Mouse (Mus musculus): ENCODE data around the gene Mdk.

Gene Mdk

GRCm38 (mm10) chr2:91932160-91932711 is at the start of gene Mdk:
TSS of gene Mdk (minus strand) at chr2:91932297.
- DNase-seq = peak in 1 of 2 experiments; percentile 19

GRCm38 (mm10) chr2:91980830-91981229 is 48.7 kb upstream of the Mdk start:
- DNase-seq = no peak

- DNase-seq = no peak
These were observed 48.1 kb upstream of the Mdk start for GRCm38 (mm10) chr2:91980245-91980644.

GRCm38 (mm10) chr2:91978547-91978946 is 46.5 kb upstream of the Mdk start:
- DNase-seq = no peak

GRCm38 (mm10) chr2:91977960-91978359 is 45.9 kb upstream of the Mdk start:
- no peak for DNase-seq

- no peak for DNase-seq
These were observed 43.8 kb upstream of the Mdk start, which contains the start of gene Dgkz for GRCm38 (mm10) chr2:91975581-91976541. TSS of gene Dgkz (minus strand) at chr2:91975864.

GRCm38 (mm10) chr2:91973416-91974135 is 41.5 kb upstream of the Mdk start:
- no peak for DNase-seq

GRCm38 (mm10) chr2:91972121-91972566 is 40.0 kb upstream of the Mdk start:
- DNase-seq = no peak

- DNase-seq = peak; percentile 76 to 84
These were observed 39.4 kb upstream of the Mdk start for GRCm38 (mm10) chr2:91971231-91972097.

- no peak for DNase-seq
These were observed 35.9 kb upstream of the Mdk start for GRCm38 (mm10) chr2:91967962-91968361.

- no peak for DNase-seq
These were observed 34.3 kb upstream of the Mdk start for GRCm38 (mm10) chr2:91966367-91966766.

GRCm38 (mm10) chr2:91965417-91965816 is 33.3 kb upstream of the Mdk start:
- no peak for DNase-seq

- DNase-seq = no peak
These were observed 32.6 kb upstream of the Mdk start for GRCm38 (mm10) chr2:91964610-91965204.

- DNase-seq = peak; percentile 96
These were observed 31.4 kb upstream of the Mdk start for GRCm38 (mm10) chr2:91963443-91963932.

GRCm38 (mm10) chr2:91962864-91963401 is 30.8 kb upstream of the Mdk start:
- peak; percentile 46 to 54 for DNase-seq

- DNase-seq = peak in 1 of 2 experiments; percentile 43
These were observed 30.0 kb upstream of the Mdk start for GRCm38 (mm10) chr2:91961901-91962761.

GRCm38 (mm10) chr2:91960459-91960858 is 28.4 kb upstream of the Mdk start:
- DNase-seq = peak in 1 of 2 experiments; percentile 33

- peak; percentile 86 for DNase-seq
These were observed 27.7 kb upstream of the Mdk start for GRCm38 (mm10) chr2:91959544-91960410.
